Mouse (Mus musculus) embryonic facial prominence, embryonic 14.5 days (tissue): ENCODE measurements around the gene Ptpre. TPM values are rescaled to one million over a fixed set of nuclear protein-coding genes. Genes with fewer than 3 reads are reported as not detected.

ENCODE experiments used
- ATAC-seq: fragments of 200-750 bp; cut with Nextera tagmentation; 2 replicates; pipeline ENCODE4 v1.8.0; 2017; ENCODE audit warnings: low read depth, moderate number of reproducible peaks, moderate TSS enrichment
- DNase-seq: peaks from one replicate; pipeline ENCODE4 v3.0.0-alpha.2; 2015; ENCODE audit warnings: low spot score
- H3K27ac ChIP-seq: fragments of 300-500 bp; sonication (generic); replicated peaks from 2 replicates; pipeline ENCODE4 v1.5.1; 2014; ENCODE audit warnings: low read depth, mild to moderate bottlenecking, low read length, moderate library complexity
- H3K27me3 ChIP-seq: fragments of 300-500 bp; sonication (generic); replicated peaks from 2 replicates; pipeline ENCODE4 v1.6.1; 2014; ENCODE audit warnings: low read length; ENCODE audit not compliant: control insufficient read depth, insufficient read depth
- H3K36me3 ChIP-seq: fragments of 300-500 bp; sonication (generic); 2 replicates; pipeline ENCODE4 v1.6.1; 2014; ENCODE audit warnings: low read length, mixed read lengths; ENCODE audit not compliant: control insufficient read depth, insufficient read depth
- H3K4me1 ChIP-seq: fragments of 300-500 bp; sonication (generic); 2 replicates; pipeline ENCODE4 v1.6.1; 2014; ENCODE audit warnings: antibody characterized with exemption, low read length; ENCODE audit not compliant: control insufficient read depth, insufficient read depth
- H3K4me2 ChIP-seq: fragments of 300-500 bp; sonication (generic); 2 replicates; pipeline ENCODE4 v1.6.1; 2014; ENCODE audit warnings: low read depth, mild to moderate bottlenecking, low read length, moderate library complexity, mixed read lengths
- H3K4me3 ChIP-seq: fragments of 300-500 bp; sonication (generic); 2 replicates; pipeline ENCODE4 v1.5.1; 2014; ENCODE audit warnings: low read depth, mild to moderate bottlenecking, low read length
- H3K9ac ChIP-seq: fragments of 300-500 bp; sonication (generic); 2 replicates; pipeline ENCODE4 v1.6.1; 2014; ENCODE audit warnings: low read depth, mild to moderate bottlenecking, low read length, moderate library complexity, mixed read lengths
- H3K9me3 ChIP-seq: fragments of 300-500 bp; sonication (generic); 2 replicates; pipeline ENCODE4 v1.6.1; 2016; ENCODE audit warnings: low read length; ENCODE audit not compliant: control insufficient read depth
- WGBS: fragments of 180-500 bp; shearing (Covaris S2); extraction: QIAGEN DNeasy Blood & Tissue Kit; methylation state at CpG from one replicate; pipeline ENCODE4 v1.1.7; 2014; 5-methylcytosine and 5-hydroxymethylcytosine counted together
- polyA plus RNA-seq: library from polyadenylated mRNA; unstranded; fragments of >200 nt; fragmentation: Nextera tagmentation; extraction: Ambion mirVana; gene quantifications from 2 replicates; pipeline ENCODE4 v1.2.1, GENCODE M21; 2014

Gene Ptpre
- polyA plus RNA-seq, 1 experiment from 2014 or later = 4.1 TPM

DNA sequence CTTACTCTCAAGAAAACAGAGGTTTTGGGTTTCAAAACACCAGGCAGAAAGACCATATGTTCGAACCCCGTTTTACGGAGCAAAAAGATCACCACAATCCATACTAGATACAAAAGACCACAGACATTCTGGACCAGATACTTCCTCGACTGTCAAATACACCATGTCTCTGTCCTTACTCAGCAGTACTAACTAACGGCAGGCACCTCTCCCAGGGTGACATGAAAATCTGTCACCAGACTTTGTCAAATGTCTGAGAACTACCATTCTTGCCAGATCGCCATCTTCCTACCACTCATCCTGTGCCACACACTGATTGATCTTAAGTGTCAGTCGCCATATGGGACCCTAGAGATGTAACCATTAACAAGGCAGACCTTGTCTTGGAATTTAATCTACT, 177.9 kb downstream of the Ptpre start:
- H3K27me3 ChIP-seq = no peaks in the 10 kb centered on the region
- H3K4me2 ChIP-seq = peak overlapping the region; percentile 85
- H3K9ac ChIP-seq = peak overlapping the region; percentile 91
- H3K9me3 ChIP-seq = no peaks in the 10 kb centered on the region
- H3K27ac ChIP-seq = peak overlapping the region; percentile 68; the same call in 1 of the 2 replicates
- ATAC-seq = no peak
- WGBS = 1% methylated on average over 7 of the region's 7 CpGs
- H3K4me1 ChIP-seq = peaks cover 22% of the 10 kb centered on the region
- H3K4me3 ChIP-seq = peak overlapping the region; percentile 88
- DNase-seq = no peak
- H3K36me3 ChIP-seq = no peaks in the 10 kb centered on the region

DNA sequence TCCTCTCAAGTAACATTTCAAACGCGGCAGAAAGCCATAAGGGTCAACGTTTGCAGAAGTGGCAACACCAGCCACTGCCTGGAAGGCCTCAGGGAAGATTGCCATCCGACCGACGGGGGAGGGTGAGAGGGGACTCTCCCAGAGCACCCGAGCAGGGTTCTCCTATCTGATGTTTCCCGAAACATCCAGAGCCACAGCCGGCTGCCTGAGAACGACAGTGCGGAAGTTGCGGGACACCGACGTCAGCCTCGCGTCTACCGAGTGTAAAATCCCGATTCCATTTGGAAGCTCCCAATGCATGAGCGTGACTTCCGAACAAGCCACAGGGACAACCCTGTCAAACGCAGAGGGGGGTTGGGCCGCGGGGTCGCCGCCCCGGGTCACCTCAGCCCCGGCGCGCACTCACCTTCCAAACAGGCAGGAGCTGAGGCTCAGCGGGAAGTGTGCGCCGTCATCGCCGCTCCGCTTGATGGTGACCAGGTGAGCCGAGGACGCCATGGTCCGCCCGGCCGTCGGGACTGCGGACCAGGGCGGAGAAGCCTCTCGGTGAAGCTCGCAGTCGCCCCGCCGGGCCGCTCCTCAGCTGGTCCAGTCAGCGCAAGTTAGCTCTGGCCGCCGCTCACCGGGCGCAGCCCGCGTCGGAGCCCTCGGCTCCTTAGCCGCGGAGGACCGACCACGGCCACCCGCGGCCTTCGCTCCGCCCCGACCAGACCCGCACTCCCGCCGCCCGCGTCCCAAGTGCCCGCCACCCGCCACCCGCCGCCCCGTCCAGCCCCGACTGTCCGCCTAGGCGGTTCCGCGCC, 178.6 kb downstream of the Ptpre start, which contains the start of gene Mki67:
Gene Mki67, minus strand, starts transcription at position 720 of the 803 bp plus-strand sequence.
- DNase-seq (peak; percentile 29), ATAC-seq (peak; percentile 59)
- peaks cover 22% of the 10 kb centered on the region for H3K4me1 ChIP-seq
- peak within 1 kb of the TSS; percentile 91 for H3K9ac ChIP-seq
- WGBS = under 1% methylated on average over 53 of the region's 82 CpGs
- H3K9me3 ChIP-seq = no peaks in the 10 kb centered on the region
- H3K4me3 ChIP-seq = peak within 1 kb of the TSS; percentile 88
- no peaks in the 10 kb centered on the region for H3K27me3 ChIP-seq
- no peaks in the 10 kb centered on the region for H3K36me3 ChIP-seq
- peak within 1 kb of the TSS; percentile 85 for H3K4me2 ChIP-seq
- peak within 1 kb of the TSS; percentile 68 for H3K27ac ChIP-seq

DNA sequence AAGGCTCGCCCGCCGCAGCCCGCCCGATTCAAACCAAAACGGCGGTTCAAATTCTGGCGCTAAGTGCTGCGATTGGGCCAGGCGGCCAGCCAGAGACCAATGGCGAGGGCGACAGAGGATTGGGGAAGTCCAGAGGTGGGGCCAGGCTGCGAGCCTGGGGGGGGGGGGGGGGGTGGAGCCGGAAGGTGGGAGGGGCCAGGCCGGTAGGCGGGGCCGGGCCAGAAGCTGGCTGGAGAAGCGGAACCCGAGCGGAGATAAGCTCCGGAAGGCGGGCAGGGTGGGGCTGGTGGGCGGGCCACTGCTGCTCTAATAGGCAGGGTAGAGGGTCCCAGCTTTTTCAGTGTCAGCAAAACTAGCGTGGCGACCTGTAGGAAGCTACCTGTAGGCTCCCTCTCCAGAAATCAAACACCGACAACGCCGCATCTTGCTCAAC, 179.2 kb downstream of the Ptpre start:
- peak; percentile 98 for ATAC-seq
- H3K9me3 ChIP-seq = no peaks in the 10 kb centered on the region
- WGBS = under 1% methylated on average over 20 of the region's 28 CpGs
- DNase-seq = peak; percentile 98
- H3K27me3 ChIP-seq = no peaks in the 10 kb centered on the region
- H3K4me2 ChIP-seq = peak overlapping the region; percentile 85
- H3K36me3 ChIP-seq = no peaks in the 10 kb centered on the region
- H3K4me3 ChIP-seq = peak overlapping the region; percentile 88
- H3K9ac ChIP-seq = peak overlapping the region; percentile 91
- H3K4me1 ChIP-seq = peaks cover 22% of the 10 kb centered on the region
- H3K27ac ChIP-seq = no peak overlapping the region

DNA sequence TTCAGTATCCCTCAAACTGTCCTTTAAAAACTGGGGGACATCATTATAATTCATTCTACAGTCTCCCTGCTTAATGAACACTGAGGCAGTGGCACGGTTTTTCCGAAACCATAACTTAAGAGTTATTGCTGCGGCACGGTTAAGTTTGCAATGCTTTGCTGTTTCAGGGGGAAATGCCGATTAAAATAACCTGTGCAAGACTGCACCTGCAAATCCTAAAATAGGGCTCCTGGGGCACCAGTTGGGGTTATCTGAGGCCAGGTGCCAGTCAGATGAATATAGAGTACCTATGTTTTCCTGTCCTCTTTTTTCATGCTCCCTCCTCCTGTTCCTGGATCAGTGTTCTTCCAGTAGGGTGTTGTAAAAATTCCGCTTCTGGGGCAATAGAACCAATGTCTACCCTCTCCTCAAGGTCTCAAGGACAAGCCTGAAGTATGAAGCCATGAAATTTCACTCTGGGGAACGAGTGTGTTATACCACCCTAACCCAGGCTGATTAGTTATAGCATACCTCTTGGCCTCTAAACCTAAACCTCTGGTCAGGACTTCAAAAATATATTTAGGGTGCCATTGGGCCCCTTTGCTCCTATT, 179.8 kb downstream of the Ptpre start:
- 61% methylated on average over 7 of the region's 7 CpGs for WGBS
- Histone ChIP-seq H3K9me3 (no peaks in the 10 kb centered on the region), H3K4me3 (peak overlapping the region; percentile 88), H3K9ac (peak overlapping the region; percentile 59), H3K27ac (0 out of 2 replicates have a peak overlapping the region, but pooled peaks have one; percentile 1), H3K36me3 (no peaks in the 10 kb centered on the region), H3K27me3 (no peaks in the 10 kb centered on the region), H3K4me1 (peaks cover 22% of the 10 kb centered on the region), H3K4me2 (peak overlapping the region; percentile 85)
- ATAC-seq (no peak), DNase-seq (no peak)

GRCm38 (mm10) chr7:135721436-135721992, 184.2 kb downstream of the Ptpre start:
- ATAC-seq (no peak), DNase-seq (no peak)
- no peaks in the 10 kb centered on the region for H3K36me3 ChIP-seq
- H3K27me3 ChIP-seq = no peaks in the 10 kb centered on the region
- H3K9ac ChIP-seq = no peak overlapping the region
- H3K27ac ChIP-seq = no peak overlapping the region
- H3K9me3 ChIP-seq = no peaks in the 10 kb centered on the region
- no peak overlapping the region for H3K4me3 ChIP-seq
- peaks cover 4% of the 10 kb centered on the region; the same call in 1 of the 2 replicates for H3K4me1 ChIP-seq
- 63% methylated on average over 7 of the region's 7 CpGs for WGBS
- H3K4me2 ChIP-seq = no peak overlapping the region

DNA sequence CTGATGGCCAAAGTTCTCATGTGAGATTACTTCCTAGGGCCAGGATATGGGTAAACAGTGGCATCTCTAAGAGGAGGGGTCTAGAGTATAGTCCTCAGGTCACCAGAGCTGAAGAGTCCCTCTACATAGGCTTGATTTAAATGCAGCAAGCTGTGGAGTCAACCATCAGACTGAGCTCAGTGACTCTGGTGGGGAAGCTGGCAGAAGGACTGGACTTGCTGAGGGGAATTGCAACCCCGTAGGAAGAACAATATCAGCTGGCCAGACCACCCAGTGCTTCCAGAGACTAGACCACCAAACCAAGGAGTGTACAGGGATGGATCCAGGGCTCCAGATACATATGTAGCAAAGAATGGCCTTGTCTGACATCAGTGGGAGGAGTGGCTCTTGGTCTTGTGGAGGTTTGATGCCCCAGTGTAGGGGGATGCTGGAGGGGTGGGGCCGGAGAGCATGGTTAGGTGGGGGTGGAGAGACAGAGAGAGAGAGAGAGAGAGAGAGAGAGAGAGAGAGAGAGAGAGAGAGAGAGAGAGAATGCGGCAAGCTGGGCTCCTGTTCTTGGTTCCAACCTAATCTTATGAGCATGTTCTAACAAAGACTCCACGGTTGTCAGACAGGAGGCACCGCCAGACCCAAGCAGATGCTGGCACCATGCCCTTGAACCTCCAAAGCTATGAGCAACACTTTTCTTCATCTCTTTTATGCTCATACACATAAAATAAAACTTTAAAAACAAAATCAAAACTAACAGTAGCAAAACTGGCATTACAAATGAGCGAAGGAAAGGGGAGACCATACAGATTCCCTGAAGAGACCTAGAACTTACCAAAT, 184.9 kb downstream of the Ptpre start:
- WGBS = 65% methylated on average over 6 of the region's 6 CpGs
- peak; percentile 61 for DNase-seq
- Histone ChIP-seq H3K4me3 (no peak overlapping the region), H3K4me2 (no peak overlapping the region), H3K4me1 (no peaks in the 10 kb centered on the region; the same call in 1 of the 2 replicates), H3K36me3 (no peaks in the 10 kb centered on the region), H3K27me3 (no peaks in the 10 kb centered on the region), H3K9me3 (no peaks in the 10 kb centered on the region), H3K9ac (no peak overlapping the region), H3K27ac (no peak overlapping the region)
- ATAC-seq = no peak

DNA sequence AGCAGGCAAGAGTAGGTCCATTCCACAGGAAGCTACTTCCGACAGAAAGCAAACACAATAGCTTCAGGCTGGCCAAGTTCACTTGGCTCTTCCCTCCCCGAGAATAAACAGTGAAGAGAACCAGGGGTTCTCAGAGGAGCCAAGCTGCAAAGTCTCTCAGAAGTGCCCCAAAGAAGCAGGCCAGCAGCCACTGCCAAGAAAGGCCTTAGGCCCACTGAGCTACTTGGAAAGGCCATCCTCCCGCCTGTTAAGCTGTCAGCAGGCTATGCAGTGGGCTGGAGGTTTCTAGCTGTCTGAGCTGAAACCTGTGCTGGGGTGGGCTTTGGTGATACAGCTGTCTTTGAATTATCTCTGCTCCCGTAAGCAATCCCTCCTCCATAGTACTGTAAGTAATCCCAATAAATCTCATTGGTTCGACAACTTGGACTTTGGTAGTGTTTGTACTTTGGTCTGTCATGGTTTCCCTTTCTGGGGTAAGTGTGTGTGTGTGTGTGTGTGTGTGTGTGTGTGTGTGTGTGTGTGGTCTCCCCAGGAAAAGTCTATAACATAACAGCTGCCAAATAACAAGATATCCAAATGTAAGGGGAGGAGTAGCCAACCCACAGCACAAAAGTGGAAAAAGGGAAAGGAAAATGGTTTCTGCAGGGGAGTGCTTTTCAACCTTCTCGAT, 186.5 kb downstream of the Ptpre start:
- no peak for DNase-seq
- Histone ChIP-seq H3K36me3 (no peaks in the 10 kb centered on the region), H3K4me2 (no peak overlapping the region), H3K4me1 (no peaks in the 10 kb centered on the region), H3K4me3 (no peak overlapping the region), H3K9ac (no peak overlapping the region), H3K27me3 (no peaks in the 10 kb centered on the region), H3K27ac (no peak overlapping the region), H3K9me3 (no peaks in the 10 kb centered on the region)
- WGBS = 61% methylated on average over 6 of the region's 6 CpGs
- no peak; the same call in 1 of the 2 replicates for ATAC-seq

DNA sequence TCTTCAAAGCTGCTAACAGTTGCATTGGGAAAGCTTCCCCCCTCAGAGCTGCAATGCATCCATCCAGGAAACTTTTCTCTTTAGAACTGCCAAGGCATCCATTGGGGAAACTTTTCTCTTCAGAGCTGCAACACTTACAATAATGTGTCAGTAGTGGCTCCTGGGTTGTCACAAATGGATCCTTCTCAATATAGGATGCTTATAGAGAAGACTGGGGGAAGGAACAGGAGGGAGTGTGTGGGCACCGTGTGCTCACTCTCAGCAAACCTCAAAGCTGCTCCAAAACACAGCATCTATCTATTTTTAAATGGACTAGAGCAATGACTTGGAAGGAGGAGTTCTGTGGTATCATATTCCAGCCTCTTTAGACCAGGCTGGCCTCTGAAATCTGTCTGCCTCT, 189.4 kb downstream of the Ptpre start:
- no peaks in the 10 kb centered on the region for H3K36me3 ChIP-seq
- no peak overlapping the region for H3K9ac ChIP-seq
- no peak overlapping the region for H3K27ac ChIP-seq
- no peak for ATAC-seq
- no peak overlapping the region for H3K4me3 ChIP-seq
- H3K27me3 ChIP-seq = no peaks in the 10 kb centered on the region
- no peaks in the 10 kb centered on the region for H3K9me3 ChIP-seq
- 58% methylated on average over 1 of the region's 1 CpGs for WGBS
- DNase-seq = no peak
- no peaks in the 10 kb centered on the region for H3K4me1 ChIP-seq
- H3K4me2 ChIP-seq = no peak overlapping the region
